Mouse (Mus musculus) lung, postnatal 14 days (tissue): ENCODE data around the gene Nol4l.
A peak's percentile ranks its signal among the peaks of the same experiment; 100 is the strongest.

Experiments
- DNase-seq: peaks from one replicate; pipeline ENCODE4 v3.0.0; 2021

Gene Nol4l

GRCm38 (mm10) chr2:153478583-153478982 is 51.2 kb downstream of the Nol4l start:
- peak; percentile 80 for DNase-seq

GRCm38 (mm10) chr2:153475114-153476112 is 54.4 kb downstream of the Nol4l start:
- DNase-seq: peak; percentile 32

GRCm38 (mm10) chr2:153470983-153471382 is 58.8 kb downstream of the Nol4l start:
- no peak for DNase-seq

GRCm38 (mm10) chr2:153469764-153470163 is 60.0 kb downstream of the Nol4l start:
- no peak for DNase-seq

GRCm38 (mm10) chr2:153469317-153469716 is 60.5 kb downstream of the Nol4l start:
- DNase-seq: no peak

GRCm38 (mm10) chr2:153467372-153467771 is 62.4 kb downstream of the Nol4l start:
- DNase-seq: peak; percentile 49

- no peak for DNase-seq
Measured at GRCm38 (mm10) chr2:153463257-153463656, 66.5 kb downstream of the Nol4l start.

GRCm38 (mm10) chr2:153458022-153458441 is 71.7 kb downstream of the Nol4l start:
- no peak for DNase-seq

GRCm38 (mm10) chr2:153457467-153457866 is 72.3 kb downstream of the Nol4l start:
- no peak for DNase-seq

- DNase-seq: no peak
Measured at GRCm38 (mm10) chr2:153454841-153455506, 74.8 kb downstream of the Nol4l start.

GRCm38 (mm10) chr2:153453961-153454759 is 75.6 kb downstream of the Nol4l start:
- DNase-seq: no peak

- DNase-seq: no peak
Measured at GRCm38 (mm10) chr2:153448519-153448918, 81.3 kb downstream of the Nol4l start.

- DNase-seq: no peak
Measured at GRCm38 (mm10) chr2:153447719-153448118, 82.1 kb downstream of the Nol4l start.

GRCm38 (mm10) chr2:153446476-153446875 is 83.3 kb downstream of the Nol4l start:
- no peak for DNase-seq

- DNase-seq: peak; percentile 69
Measured at GRCm38 (mm10) chr2:153446017-153446408, 83.8 kb downstream of the Nol4l start.

GRCm38 (mm10) chr2:153445137-153446016 is 84.4 kb downstream of the Nol4l start:
- no peak for DNase-seq

- DNase-seq: peak; percentile 75
Measured at GRCm38 (mm10) chr2:153444254-153445136, 85.3 kb downstream of the Nol4l start.

- peak; percentile 47 for DNase-seq
Measured at GRCm38 (mm10) chr2:153443434-153444240, 86.1 kb downstream of the Nol4l start.

- no peak for DNase-seq
Measured at GRCm38 (mm10) chr2:153442720-153443119, 87.1 kb downstream of the Nol4l start.

- DNase-seq: no peak
Measured at GRCm38 (mm10) chr2:153441228-153441627, 88.5 kb downstream of the Nol4l start.
